Mouse (Mus musculus) v-Abl transformed pro-B cells (cell line): ENCODE measurements around the gene Itga8.

Source experiments
- in situ Hi-C, 2 experiments: fragments of 400-800 bp; cut with MboI; formaldehyde crosslinking; loops; one replicate each; pipeline ENCODE4 v1.15.1; 2025; ENCODE audit not compliant: unreplicated experiment in 2 of 2

Itga8 gene

DNA sequence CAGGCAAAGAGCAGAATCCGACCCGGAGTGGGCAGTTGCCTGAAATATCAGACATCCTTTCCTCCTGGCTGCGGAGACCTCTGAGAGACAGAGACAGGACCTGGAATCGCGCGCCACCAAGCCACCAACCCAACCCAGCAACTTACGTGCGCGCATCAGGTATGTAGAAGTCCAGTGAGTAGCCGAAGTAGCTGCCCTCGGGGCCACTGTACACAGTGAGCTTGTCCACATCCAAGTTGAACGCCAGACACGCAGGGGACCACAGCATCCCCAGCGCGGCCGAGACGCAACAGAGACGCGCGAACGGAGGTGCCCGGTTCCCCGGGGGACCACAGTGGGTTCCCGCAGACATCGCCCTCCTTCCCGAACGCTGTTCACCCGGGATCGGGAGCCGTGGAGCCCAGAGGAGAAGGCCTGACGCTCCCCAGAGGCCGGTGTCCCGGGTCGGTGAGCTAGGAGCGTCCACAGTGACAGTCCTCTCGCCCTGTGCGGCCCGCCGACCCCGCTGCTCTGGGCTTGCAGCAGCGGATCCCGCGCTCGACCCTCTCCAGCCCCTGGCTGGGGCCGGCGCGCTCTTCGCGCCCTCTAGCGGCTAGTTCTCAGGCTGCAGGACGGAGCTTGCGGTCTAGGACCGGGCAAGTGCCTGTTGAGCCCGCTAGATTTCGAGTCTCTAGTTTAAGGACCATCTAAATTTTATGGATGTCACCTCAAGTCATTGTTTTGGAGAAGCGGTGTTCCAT, at the start of gene Itga8:
TSS of gene Itga8 (minus strand) at position 492 of the 740 bp plus-strand sequence.
- in situ Hi-C loops: loop anchor here (5.0 to 25.0 kb wide), 7 partner anchors 299 to 1214 kb away; partner anchors contain the start of genes Ankrd16 (in 1 of the 2), Fbh1 (in 1 of the 2) and Pfkfb3 (in 1 of the 2)

DNA sequence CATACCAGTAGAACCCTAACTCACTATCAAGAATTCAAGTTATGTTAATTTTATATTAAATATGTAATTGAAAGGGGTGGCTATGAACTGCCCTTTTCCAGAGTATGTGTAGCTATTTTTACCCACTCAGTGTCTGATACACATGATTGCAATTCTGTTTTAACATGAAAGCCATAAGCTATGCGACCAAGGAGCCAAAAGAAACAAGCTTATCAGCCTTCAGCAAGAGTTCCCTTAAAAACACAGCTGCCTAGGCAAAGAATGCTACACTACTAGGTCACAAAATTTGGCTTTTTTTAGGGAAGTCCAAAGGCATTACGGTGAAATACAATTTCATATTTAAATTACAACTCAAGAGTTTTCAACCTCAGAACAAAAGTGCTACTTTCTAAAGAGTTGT, 47.2 kb upstream of the Itga8 start:
- in situ Hi-C loops: no loop called here

DNA sequence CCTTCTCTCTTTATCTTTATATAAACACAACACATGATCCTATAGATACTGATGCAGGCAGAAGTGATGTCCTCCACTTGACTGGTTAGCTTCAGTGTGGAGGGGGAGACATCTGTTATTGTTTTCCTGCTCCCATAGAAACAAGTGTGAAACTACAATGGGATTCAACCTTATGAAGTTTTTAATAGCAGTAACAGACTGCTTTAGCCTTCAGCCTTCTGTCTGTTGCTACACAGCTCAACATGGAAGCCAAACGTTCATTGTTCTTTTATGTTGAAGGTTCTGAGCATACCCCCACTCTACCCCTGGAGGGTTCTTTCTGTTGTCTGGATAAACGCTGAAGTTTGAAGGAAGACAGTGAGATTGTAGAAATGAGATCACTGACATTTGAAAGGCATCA, 30.2 kb upstream of the Itga8 start:
- in situ Hi-C loops: no loop called here

DNA sequence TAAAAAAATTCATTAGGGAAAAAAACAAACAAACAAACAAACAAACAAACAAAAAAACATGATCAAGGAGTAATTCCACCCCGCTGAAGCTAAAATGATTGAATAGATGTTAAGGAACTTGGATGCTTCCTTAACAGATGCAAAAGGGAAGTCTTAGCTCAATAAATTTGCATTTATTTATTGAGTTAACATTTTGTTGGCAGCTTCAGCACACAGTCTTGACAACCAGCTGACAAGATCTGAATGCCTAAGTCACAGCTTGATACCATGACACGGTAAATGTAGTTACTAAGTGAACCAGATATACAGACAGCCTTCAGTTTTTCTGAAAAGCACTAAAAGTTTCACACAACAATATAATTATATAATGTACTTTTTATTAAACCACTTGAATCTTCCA, 27.9 kb upstream of the Itga8 start:
- in situ Hi-C loops: no loop called here

DNA sequence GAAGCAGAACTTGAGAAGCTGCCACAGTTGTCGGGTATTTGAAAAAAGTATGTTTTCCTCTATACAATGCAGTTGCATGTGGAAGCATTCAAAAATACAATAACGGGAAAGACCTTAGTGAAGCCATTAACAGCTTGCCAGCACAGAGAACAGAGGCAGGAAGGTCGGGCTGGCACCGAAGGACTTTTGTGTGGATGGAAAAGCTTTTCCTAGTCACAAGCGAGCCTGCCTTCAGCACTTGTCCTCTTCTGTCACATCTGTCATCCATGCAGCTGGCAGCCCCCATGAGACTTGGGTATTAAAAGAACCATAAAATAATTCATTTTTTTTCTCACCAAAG, 27.3 kb upstream of the Itga8 start:
- in situ Hi-C loops: no loop called here

DNA sequence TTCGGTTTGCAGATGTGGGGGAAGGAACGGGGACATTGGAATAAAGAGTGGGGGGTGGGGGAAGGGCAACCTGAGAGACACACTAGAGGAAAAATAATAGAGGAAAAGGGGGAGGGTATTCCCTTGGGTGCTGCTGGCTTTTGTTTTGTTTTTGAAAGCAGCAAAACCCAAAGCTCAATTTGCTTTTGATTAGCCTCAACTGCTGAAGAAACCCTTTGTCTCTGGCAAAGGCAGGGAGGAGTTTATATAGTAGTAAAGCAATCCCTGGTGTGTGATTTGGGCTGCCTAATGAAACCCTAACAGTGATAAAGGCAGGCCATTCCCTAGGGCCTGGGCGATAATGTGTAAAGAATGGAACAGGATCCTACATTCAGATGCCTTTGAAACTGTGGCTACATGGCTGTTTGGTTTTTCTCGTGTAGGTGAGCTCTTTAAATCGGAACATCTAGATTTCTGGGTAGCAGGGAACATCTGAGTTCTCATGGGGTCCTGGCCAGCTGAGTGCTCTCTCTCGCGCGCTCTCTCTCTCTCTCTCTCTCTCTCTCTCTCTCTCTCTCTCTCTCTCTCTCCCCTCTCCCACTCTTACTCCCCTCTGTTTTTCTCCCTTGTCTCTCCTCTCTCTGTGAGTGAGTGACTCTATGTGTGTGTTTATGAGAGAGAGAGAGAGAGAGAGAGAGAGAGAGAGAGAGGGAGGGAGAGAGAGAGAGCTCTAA, 26.8 kb upstream of the Itga8 start:
- in situ Hi-C loops: no loop called here

DNA sequence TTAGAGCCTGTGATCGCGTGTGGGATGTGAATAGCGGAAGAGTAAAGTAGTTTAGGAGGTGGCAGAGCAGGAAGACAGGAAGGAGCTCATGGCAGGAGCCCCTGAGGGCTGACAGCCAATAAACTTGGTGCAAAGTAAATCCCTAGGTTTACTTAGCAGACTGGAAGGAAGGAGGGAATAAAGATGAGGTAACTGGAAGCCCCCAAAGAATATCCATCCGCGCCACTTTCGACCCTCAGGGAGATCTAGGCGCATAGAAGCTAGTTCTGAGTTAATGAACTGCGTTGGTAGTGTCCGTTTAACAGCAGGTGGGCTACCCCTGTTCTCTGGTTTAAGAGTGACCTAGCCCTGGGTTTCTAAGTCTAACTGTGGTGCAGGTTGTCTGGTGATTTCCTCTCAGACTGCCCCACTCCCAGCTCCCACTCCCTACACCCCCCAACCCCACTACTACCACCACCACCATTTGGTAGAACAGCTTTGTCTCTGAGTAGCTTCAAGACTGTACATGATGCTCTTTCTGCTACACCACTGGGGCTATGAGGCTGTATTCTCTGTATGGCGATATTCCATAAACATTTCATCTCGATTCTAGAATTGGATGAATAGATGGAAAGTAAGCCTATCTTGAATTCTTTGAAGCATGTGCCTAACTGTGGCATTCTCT, 26.1 kb upstream of the Itga8 start:
- in situ Hi-C loops: no loop called here

DNA sequence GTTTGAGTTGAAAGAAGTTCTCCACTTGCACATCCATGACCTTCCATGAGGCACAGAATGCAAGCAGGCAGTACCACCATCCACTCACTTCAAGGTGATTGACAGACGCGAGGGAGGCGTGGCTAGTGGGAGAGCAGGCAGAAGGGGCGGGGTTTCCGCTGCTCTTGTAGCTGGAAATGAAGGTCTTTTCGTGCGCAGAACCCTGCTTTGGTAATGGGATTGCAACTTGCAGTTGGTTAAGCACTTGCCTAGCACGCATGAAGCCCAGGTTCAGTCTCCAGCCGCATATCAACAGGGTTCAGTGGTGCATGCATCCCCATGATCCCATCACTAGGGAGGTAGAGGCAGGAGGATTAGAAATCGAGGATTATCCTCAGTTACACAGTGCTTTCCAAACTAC, 25.5 kb upstream of the Itga8 start:
- in situ Hi-C loops: no loop called here

DNA sequence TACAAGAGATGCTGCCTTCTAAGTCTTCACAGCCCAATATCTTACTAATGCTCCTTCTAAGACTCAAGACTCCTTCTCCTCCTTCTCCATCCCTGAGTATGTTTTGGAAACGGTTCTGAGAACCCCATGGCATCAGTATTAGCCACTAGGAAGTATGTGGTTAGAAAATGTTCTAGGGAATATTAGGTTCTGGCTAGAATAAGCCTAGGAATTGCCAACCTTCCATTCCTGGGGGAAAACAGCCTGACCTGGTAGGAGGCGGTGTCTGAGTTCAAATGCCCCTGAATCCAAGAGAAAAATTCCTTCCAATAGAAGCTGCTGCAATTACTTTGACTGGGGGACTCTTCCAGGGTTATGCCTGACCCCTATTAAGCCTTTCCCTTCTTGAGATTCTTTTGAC, 24.1 kb upstream of the Itga8 start:
- in situ Hi-C loops: no loop called here

DNA sequence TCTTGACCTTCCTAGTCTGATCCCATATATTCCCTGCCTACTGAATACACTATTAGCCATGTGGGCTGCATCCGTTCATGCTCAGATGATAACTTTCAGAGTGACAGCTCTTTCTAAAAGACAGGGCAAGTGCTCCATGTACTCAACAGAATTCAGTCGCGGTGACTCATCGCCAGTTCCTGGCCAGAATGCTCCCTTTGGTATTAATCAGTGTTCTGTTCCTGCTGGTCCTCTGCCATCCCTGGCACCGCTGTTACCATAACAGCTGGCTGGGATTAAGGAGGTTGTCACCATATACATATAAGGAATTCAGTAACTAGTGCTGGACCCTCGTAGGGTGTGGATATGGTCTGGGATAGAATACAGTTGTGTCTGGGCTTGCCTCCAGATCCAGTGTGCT, 23.7 kb upstream of the Itga8 start:
- in situ Hi-C loops: no loop called here

DNA sequence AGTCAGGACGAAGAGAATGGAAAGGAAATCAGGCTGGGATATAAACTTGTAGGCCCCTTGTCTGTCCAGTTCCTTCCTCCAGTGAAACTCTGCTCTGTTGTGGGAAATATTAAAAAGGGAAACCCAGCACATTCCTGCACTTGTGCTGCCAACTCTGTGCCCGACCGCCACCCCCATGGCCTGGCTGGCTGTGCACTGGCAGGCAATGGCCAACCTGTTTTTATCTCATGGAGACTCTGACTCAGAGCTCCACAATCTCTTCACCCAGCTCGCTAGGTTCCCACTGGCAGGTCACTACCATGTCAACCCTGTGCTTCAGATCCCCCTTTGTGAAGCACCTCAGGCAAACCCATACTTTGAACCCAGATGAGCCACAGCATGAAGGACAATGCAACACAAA, 19.2 kb upstream of the Itga8 start:
- in situ Hi-C loops: loop anchor here (25.0 kb wide), 4 partner anchors 534 to 1234 kb away; partner anchors contain the start of genes Ankrd16 (in 1 of the 2), Fbh1 (in 1 of the 2) and Pfkfb3 (in 1 of the 2)

DNA sequence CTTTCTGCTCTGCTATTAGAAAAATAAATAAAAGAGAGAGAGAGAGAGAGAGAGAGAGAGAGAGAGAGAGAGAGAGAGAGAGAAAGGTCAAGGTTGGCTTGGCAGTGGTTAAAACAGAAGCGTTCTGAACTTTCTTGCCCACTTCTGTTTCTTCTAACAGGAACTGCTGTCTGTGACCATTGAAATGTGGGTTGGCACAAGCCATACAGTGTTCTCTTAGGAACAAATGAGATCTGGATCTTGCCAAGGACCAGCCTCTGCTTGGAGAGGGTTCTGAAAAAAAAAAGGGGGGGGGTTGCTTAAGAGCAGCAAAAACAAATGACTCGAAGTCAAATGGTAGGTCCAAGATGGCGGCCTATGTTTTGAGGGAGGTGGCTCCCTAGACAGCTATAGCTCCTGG, 17.0 kb upstream of the Itga8 start:
- in situ Hi-C loops: loop anchor here (25.0 kb wide), 4 partner anchors 531 to 1231 kb away; partner anchors contain the start of genes Ankrd16 (in 1 of the 2), Fbh1 (in 1 of the 2) and Pfkfb3 (in 1 of the 2)

DNA sequence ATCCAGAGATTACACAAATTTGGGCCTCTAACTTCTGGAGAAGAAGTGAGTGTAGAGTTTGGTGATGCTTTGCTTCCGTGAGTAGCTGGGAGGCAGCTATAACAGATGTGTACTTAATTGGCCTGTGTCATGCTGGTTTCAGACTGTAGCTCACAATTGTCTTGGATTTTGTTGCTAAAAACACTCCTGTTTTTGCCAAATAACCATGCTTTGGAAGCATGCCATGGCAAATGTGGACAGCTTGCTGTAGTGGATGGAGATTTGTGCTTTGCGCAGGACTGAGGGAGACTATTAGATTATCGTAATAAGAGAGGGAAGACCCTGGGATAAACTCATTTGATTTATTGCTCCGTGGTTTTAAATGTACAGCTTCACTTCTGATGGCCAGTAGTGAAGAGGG, 16.3 kb upstream of the Itga8 start:
- in situ Hi-C loops: loop anchor here (25.0 kb wide), 4 partner anchors 531 to 1231 kb away; partner anchors contain the start of genes Ankrd16 (in 1 of the 2), Fbh1 (in 1 of the 2) and Pfkfb3 (in 1 of the 2)

DNA sequence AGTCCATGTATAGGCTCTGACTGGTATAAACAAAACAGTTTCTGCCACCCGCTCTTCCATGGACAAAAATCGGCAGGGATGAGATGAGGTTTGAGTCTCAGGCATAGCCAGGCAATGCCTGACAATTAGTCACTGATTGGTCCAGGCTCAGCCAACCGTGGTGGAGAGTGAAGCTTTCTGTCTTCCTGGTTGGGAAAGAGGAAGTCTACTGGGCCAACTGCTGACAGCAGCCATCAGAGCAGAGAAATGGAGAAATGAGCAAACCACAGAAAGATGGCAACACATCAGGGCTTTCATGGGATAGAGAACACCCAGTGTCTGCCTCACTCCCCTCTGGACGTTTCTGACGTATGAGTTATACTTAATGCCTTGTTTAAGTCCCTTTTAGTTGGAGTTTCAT, 15.6 kb upstream of the Itga8 start:
- in situ Hi-C loops: loop anchor here (25.0 kb wide), 4 partner anchors 530 to 1230 kb away; partner anchors contain the start of genes Ankrd16 (in 1 of the 2), Fbh1 (in 1 of the 2) and Pfkfb3 (in 1 of the 2)

DNA sequence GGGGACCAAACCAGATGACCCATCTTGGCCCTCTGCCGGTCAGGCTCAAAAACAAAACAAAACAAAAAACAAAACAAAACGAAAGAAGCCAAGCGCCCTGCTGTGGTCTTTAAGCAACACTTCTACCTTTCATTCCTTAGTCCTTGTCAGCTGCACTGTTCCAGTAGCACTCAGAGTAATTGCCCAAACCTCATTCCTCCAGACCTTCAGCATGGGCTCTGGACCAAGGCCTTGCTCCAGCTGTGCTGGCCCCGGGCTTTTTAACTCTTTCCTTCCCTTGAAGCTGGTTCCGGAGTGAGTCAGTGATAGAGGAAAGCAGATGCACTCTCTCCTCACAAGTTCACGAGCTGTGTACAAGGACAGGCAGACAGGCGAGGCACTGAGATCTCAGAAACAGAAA, 14.6 kb upstream of the Itga8 start:
- in situ Hi-C loops: loop anchor here (25.0 kb wide), 4 partner anchors 529 to 1229 kb away; partner anchors contain the start of genes Ankrd16 (in 1 of the 2), Fbh1 (in 1 of the 2) and Pfkfb3 (in 1 of the 2)

DNA sequence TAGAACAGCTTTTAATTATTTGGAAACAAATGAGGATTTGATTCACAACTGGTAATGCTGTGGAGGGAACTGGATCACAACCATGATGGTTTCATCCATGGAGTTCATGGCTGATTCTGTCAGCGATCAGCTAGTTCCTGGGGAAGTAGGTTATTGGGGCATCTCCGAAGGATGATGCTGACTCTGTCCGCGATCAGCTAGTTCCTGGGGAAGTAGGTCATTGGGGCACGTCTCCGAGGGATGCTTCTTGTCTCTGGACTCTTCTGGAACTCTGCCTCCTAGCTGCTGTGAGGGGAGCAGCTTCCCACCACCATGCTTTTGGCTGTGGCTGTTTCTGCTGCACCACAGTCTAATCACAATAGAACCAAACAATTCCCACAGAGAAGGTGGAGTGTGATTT, 12.3 kb upstream of the Itga8 start:
- in situ Hi-C loops: loop anchor here (25.0 kb wide), 4 partner anchors 527 to 1227 kb away; partner anchors contain the start of genes Ankrd16 (in 1 of the 2), Fbh1 (in 1 of the 2) and Pfkfb3 (in 1 of the 2)

DNA sequence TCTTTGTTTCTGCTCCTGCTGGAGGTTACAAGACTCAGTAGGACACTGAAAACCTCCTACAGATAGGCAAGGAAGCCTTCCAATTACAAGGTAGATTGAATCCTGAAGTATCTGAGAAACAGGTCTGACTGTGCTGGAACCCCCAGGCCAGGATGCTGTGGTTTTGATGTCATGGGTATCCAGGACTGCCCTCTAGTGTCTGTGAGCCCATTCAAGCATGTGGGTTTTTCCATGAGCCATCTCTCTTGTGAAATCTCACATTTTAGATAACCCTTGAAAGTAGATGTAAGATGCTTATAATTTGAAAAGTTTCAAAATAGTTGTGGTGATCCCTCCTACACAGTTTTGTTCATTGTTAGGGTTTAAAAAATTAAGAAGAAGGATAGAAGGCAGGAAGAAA, 6.7 kb upstream of the Itga8 start:
- in situ Hi-C loops: loop anchor here (10.0 to 25.0 kb wide), 6 partner anchors 434 to 1221 kb away; partner anchors contain the start of genes Ankrd16 (in 1 of the 2), Fbh1 (in 1 of the 2) and Pfkfb3 (in 1 of the 2)

DNA sequence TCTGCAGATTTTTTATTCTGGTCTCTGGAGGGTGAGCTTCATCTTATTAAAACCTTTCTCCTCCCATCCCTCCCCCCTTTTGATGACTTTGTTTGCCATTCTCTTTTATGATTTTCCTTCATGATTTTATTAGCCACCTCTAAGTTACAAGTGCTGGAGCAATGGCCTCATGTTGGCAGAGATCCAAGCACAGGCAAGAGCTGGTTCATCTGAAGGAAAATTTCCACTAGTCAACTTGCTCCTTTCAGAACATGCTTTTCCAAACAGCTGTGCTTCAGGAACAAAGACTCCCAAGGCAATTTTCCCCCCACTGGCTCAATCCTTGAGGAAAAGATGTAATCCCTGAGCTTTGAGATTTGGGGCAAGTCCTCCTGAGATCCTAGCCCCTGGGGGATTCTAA, 5.6 kb upstream of the Itga8 start:
- in situ Hi-C loops: loop anchor here (10.0 to 25.0 kb wide), 6 partner anchors 433 to 1220 kb away; partner anchors contain the start of genes Ankrd16 (in 1 of the 2), Fbh1 (in 1 of the 2) and Pfkfb3 (in 1 of the 2)

DNA sequence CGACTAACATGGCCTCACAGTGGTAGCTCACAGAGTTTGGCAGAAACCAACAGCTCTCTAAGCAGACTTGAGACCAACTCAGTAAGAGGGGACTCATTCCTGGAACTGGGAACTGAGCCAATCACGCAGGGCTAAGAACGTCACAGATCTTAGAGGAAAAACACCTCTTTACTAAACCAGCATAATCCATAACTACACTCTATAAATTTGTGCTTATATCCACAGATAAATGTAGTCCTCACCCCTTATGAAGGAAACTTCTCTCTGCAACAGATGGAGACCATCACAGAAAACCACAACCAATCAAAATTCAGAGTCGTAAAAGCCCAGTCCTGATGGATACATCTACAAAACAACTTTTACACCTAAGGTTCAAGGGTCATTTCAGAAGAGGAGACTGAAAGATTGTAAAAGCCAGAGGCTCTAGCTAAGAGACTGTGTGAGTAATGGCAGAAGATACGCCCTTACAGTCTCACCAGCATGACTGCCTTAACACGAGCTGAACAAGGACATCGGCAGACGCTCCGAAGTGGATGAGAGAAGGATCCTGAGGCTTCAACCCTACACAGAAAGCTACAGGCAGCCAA, 3.4 kb upstream of the Itga8 start:
- in situ Hi-C loops: loop anchor here (10.0 to 25.0 kb wide), 6 partner anchors 430 to 1218 kb away; partner anchors contain the start of genes Ankrd16 (in 1 of the 2), Fbh1 (in 1 of the 2) and Pfkfb3 (in 1 of the 2)
